Mouse (Mus musculus) thymus, adult 2 months (tissue): Measurements from ENCODE around the gene Tbccd1.

Source experiments
- CTCF ChIP-seq: fragments of 200-500 bp; IDR thresholded peaks from 2 replicates; pipeline ENCODE4 v1.5.1; 2012; ENCODE audit warnings: mild to moderate bottlenecking, control low read depth, low read length, moderate library complexity, borderline replicate concordance; ENCODE audit not compliant: control insufficient read depth, poor library complexity, insufficient read depth; ENCODE audit errors: extremely low read depth
- POLR2A ChIP-seq: fragments of 200-500 bp; IDR thresholded peaks from 2 replicates; pipeline ENCODE4 v1.6.1; 2012; ENCODE audit warnings: mild to moderate bottlenecking, low read length, control low read depth, moderate library complexity; ENCODE audit not compliant: control insufficient read depth, poor library complexity, insufficient read depth; ENCODE audit errors: extremely low read depth

DNA sequence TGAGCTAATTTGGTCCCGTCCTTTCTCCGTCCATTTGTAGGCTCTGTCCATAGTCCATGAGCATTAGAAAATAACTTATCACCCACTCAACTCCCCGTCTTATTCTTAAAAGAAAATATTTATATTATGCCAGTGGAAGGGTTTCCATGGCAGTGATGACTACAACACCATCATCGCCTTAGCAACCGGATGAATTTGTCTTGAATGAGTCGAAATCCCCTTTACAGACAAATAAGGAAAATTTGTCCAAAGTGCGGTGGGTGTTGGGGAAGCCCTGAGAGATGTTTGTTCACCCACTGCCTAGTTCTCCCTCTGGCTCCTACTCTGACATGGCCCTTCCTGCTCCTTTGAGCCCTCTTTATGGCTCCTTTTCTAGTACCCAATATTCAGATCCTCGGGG lies 88.8 kb downstream of the Tbccd1 start:
- TF ChIP-seq CTCF (no peak), POLR2A (no peak)
